Mouse (Mus musculus): ENCODE data around the gene Cactin. TPM values are rescaled to one million over a fixed set of nuclear protein-coding genes. Genes with fewer than 3 reads are reported as not detected.

The Cactin gene
- polyA plus RNA-seq, 1 experiment: 36.6 TPM

- no peak overlapping the region for H3K27ac ChIP-seq (ENCODE audit: control insufficient read depth, insufficient read depth, low read depth, low read length, poor library complexity)
- H3K4me3 ChIP-seq (replicated peaks; ENCODE audit: control insufficient read depth, low read depth, low read length): no peak overlapping the region
- WGBS: 35% methylated on average over 6 of the region's 6 CpGs
- TF ChIP-seq POLR2A (IDR thresholded peaks at IDR 0.05; ENCODE audit: borderline replicate concordance, control insufficient read depth, low read depth, low read length) (no peak), CTCF (IDR thresholded peaks at IDR 0.05; ENCODE audit: control insufficient read depth, insufficient read depth, low read length) (no peak)
- peaks cover 4% of the 10 kb centered on the region; the same call in 1 of the 2 replicates for H3K4me1 ChIP-seq (ENCODE audit: control insufficient read depth, insufficient read depth, low read length)
Observed at GRCm38 (mm10) chr10:81286586-81286985, 34.3 kb upstream of the Cactin start.

GRCm38 (mm10) chr10:81287513-81288157 lies 33.3 kb upstream of the Cactin start:
- 66% methylated on average over 8 of the region's 8 CpGs for WGBS
- TF ChIP-seq POLR2A (IDR thresholded peaks at IDR 0.05; ENCODE audit: borderline replicate concordance, control insufficient read depth, low read depth, low read length) (no peak), CTCF (IDR thresholded peaks at IDR 0.05; ENCODE audit: control insufficient read depth, insufficient read depth, low read length) (peak; percentile 91)
- Histone ChIP-seq H3K27ac (ENCODE audit: control insufficient read depth, insufficient read depth, low read depth, low read length, poor library complexity) (no peak overlapping the region), H3K4me1 (ENCODE audit: control insufficient read depth, insufficient read depth, low read length) (peaks cover 4% of the 10 kb centered on the region; the same call in 1 of the 2 replicates), H3K4me3 (replicated peaks; ENCODE audit: control insufficient read depth, low read depth, low read length) (no peak overlapping the region)

- TF ChIP-seq CTCF (IDR thresholded peaks at IDR 0.05; ENCODE audit: control insufficient read depth, insufficient read depth, low read length): peak; percentile 46; the same call in 1 of the 2 replicates
- TF ChIP-seq POLR2A (IDR thresholded peaks at IDR 0.05; ENCODE audit: borderline replicate concordance, control insufficient read depth, low read depth, low read length): no peak
- H3K4me3 ChIP-seq (replicated peaks; ENCODE audit: control insufficient read depth, low read depth, low read length): no peak overlapping the region
- 38% methylated on average over 6 of the region's 6 CpGs for WGBS
- H3K4me1 ChIP-seq (ENCODE audit: control insufficient read depth, insufficient read depth, low read length): peaks cover 4% of the 10 kb centered on the region; the same call in 1 of the 2 replicates
- no peak overlapping the region for H3K27ac ChIP-seq (ENCODE audit: control insufficient read depth, insufficient read depth, low read depth, low read length, poor library complexity)
Observed at GRCm38 (mm10) chr10:81288601-81289000, 32.3 kb upstream of the Cactin start.

- 15% methylated on average over 7 of the region's 7 CpGs for WGBS
- no peak overlapping the region for H3K4me3 ChIP-seq (replicated peaks; ENCODE audit: control insufficient read depth, low read depth, low read length)
- no peak overlapping the region for H3K27ac ChIP-seq (ENCODE audit: control insufficient read depth, insufficient read depth, low read depth, low read length, poor library complexity)
- no peak for TF ChIP-seq POLR2A (IDR thresholded peaks at IDR 0.05; ENCODE audit: borderline replicate concordance, control insufficient read depth, low read depth, low read length)
- peak; percentile 95 for TF ChIP-seq CTCF (IDR thresholded peaks at IDR 0.05; ENCODE audit: control insufficient read depth, insufficient read depth, low read length)
- peaks cover 4% of the 10 kb centered on the region; the same call in 1 of the 2 replicates for H3K4me1 ChIP-seq (ENCODE audit: control insufficient read depth, insufficient read depth, low read length)
Observed at GRCm38 (mm10) chr10:81289278-81289677, 31.6 kb upstream of the Cactin start.

GRCm38 (mm10) chr10:81289811-81290210 lies 31.1 kb upstream of the Cactin start:
- H3K27ac ChIP-seq (ENCODE audit: control insufficient read depth, insufficient read depth, low read depth, low read length, poor library complexity): no peak overlapping the region
- no peak for TF ChIP-seq POLR2A (IDR thresholded peaks at IDR 0.05; ENCODE audit: borderline replicate concordance, control insufficient read depth, low read depth, low read length)
- no peak for TF ChIP-seq CTCF (IDR thresholded peaks at IDR 0.05; ENCODE audit: control insufficient read depth, insufficient read depth, low read length)
- no peak overlapping the region for H3K4me3 ChIP-seq (replicated peaks; ENCODE audit: control insufficient read depth, low read depth, low read length)
- peaks cover 7% of the 10 kb centered on the region for H3K4me1 ChIP-seq (ENCODE audit: control insufficient read depth, insufficient read depth, low read length)
- WGBS: 71% methylated on average over 14 of the region's 14 CpGs

GRCm38 (mm10) chr10:81290698-81291460 lies 30.0 kb upstream of the Cactin start:
- peaks cover 10% of the 10 kb centered on the region for H3K4me1 ChIP-seq (ENCODE audit: control insufficient read depth, insufficient read depth, low read length)
- H3K4me3 ChIP-seq (replicated peaks; ENCODE audit: control insufficient read depth, low read depth, low read length): peak overlapping the region; percentile 3
- H3K27ac ChIP-seq (ENCODE audit: control insufficient read depth, insufficient read depth, low read depth, low read length, poor library complexity): peak overlapping the region; percentile 76
- no peak for TF ChIP-seq CTCF (IDR thresholded peaks at IDR 0.05; ENCODE audit: control insufficient read depth, insufficient read depth, low read length)
- 0 out of 2 replicates have a peak, but pooled peaks have one; percentile 21 for TF ChIP-seq POLR2A (IDR thresholded peaks at IDR 0.05; ENCODE audit: borderline replicate concordance, control insufficient read depth, low read depth, low read length)
- WGBS: 20% methylated on average over 24 of the region's 24 CpGs

GRCm38 (mm10) chr10:81291511-81292104 lies 29.3 kb upstream of the Cactin start, which contains the start of gene Tjp3:
Gene Tjp3 (minus strand): TSS chr10:81291581.
- Histone ChIP-seq H3K4me3 (replicated peaks; ENCODE audit: control insufficient read depth, low read depth, low read length) (peak within 1 kb of the TSS; percentile 3), H3K4me1 (ENCODE audit: control insufficient read depth, insufficient read depth, low read length) (peaks cover 17% of the 10 kb centered on the region), H3K27ac (ENCODE audit: control insufficient read depth, insufficient read depth, low read depth, low read length, poor library complexity) (peak within 1 kb of the TSS; percentile 76)
- TF ChIP-seq CTCF (IDR thresholded peaks at IDR 0.05; ENCODE audit: control insufficient read depth, insufficient read depth, low read length) (no peak), POLR2A (IDR thresholded peaks at IDR 0.05; ENCODE audit: borderline replicate concordance, control insufficient read depth, low read depth, low read length) (no peak)
- WGBS: 18% methylated on average over 9 of the region's 9 CpGs

All from bone marrow, adult 2 months (tissue).